Mouse (Mus musculus): ENCODE results near the gene Mgst3. TPM values are rescaled to one million over a fixed set of nuclear protein-coding genes. Genes with fewer than 3 reads are reported as not detected.
"Not testable (repeated sequence)": the region's sequence is repeated elsewhere in the genome, so short reads cannot be mapped to it uniquely, and the experiment has no call there.

The Mgst3 gene
- polyA plus RNA-seq, 1 experiment from 2014 or later, result 72.0 TPM

DNA sequence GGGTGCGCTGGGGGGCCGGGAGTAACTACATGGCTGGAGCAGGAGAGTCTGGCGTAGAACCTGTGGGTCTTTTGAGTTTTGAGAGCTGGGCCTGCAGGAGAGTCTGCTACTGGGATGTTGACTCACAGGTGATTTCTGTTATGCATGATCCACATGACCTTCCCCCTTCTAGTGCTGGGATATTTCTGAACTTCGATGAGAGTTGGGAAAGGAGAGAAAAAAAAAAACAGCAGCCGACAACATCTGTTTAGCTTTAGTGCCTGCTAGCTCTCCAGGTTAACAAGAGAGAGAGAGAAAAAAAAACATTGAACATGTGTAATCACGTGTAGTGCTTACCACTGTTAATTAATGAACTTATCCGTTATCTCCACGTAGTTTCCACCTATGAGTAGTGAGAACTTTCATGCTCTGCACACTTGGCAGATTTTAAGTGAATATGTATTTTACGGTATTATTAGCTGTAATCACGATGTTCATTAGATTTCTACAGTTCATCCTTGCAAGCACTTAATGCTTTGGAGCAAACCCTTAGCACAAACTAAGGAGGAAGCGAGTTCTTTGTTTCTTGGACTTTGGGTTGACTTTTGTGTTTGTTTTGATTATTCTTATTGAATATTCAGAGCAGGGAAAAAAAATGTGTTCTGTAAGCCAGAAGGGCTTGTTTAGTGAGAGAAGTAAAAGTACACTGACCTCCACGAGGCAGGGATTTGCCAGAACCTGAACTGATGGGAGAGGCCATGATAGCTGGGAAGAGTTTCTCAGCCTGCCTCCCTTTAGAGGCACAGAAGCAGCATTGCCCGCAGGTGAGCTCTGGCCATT, 42.8 kb downstream of the Mgst3 start:
- Histone ChIP-seq H3K36me3 (peaks cover 7% of the 10 kb centered on the region; the same call in 1 of the 2 replicates), H3K27ac (no peak overlapping the region), H3K9ac (peak overlapping the region; percentile 72), H3K27me3 (replicated peaks) (no peaks in the 10 kb centered on the region), H3K4me2 (replicated peaks) (peak overlapping the region; percentile 90), H3K4me1 (peaks cover 3% of the 10 kb centered on the region; the same call in 1 of the 2 replicates), H3K4me3 (peak overlapping the region; percentile 69), H3K9me3 (no peaks in the 10 kb centered on the region)
- no peak for ATAC-seq (ENCODE audit: low FRiP score, low read depth)
- 36% methylated on average over 13 of the region's 13 CpGs for WGBS

DNA sequence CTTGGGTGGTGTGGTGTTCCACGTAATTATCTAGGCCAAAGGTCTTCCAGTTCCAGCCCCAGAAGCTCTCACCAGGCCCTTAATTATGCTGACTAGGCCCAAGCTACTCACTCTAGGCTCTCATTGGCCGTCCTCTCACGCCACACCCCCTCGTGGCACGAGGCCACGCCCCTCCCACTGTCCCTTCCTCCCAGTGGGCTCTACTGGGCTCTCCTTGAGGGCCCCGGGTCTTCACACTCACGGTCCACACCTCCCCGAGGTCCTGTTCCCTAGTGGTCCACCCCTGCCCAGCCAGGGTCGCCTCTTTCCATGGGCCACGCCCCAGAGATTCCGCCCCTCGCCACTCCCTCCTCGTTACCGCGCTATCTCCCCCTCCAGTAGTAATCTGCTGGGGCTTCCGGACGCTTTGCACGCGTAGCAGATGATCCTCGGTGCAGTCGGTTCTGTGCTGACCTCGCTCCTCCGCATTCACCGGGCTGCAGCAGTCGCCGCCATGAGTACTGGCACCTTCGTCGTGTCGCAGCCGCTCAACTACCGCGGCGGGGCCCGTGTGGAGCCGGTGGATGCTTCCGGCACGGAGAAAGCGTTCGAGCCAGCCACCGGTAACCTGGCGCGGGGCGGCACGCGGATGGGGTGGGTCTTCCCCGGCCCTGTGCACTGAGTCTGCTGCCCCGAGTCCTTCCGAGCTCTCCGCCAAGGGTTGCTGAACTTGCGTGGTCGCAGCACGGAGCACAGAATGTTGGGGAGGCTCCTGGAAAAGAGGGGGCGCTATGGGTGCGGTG, 43.6 kb downstream of the Mgst3 start, which contains the start of gene Aldh9a1:
TSS of gene Aldh9a1 (plus strand) at position 177 of the 782 bp plus-strand sequence.
- H3K4me2 ChIP-seq (replicated peaks), result peak within 1 kb of the TSS; percentile 90
- peak; percentile 99 for ATAC-seq (ENCODE audit: low FRiP score, low read depth)
- H3K27me3 ChIP-seq (replicated peaks), result no peaks in the 10 kb centered on the region
- no peaks in the 10 kb centered on the region for H3K9me3 ChIP-seq
- WGBS, result under 1% methylated on average over 55 of the region's 55 CpGs
- peak within 1 kb of the TSS; percentile 69 for H3K4me3 ChIP-seq
- no peak within 1 kb of the TSS for H3K27ac ChIP-seq
- peaks cover 3% of the 10 kb centered on the region; the same call in 1 of the 2 replicates for H3K4me1 ChIP-seq
- H3K9ac ChIP-seq, result peak within 1 kb of the TSS; percentile 72
- 0 out of 2 replicates have a peak, but pooled peaks cover 3% of the 10 kb centered on the region for H3K36me3 ChIP-seq

DNA sequence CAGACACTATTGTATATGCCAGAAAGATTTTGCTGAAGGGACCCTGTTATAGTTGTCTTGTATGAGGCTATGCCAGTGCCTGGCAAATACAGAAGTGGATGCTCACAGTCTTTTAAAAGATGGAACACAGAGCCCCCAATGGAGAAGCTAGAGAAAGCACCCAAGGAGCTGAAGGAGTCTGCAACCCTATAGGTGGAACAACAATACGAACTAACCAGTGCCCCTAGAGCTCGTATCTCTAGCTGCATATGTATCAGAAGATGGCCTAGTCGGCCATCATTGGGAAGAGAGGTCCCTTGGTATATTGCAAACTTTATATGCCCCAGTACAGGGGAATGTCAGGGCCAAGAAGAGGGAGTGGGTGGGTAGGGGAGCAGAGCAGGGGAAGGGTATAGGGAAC, 44.4 kb downstream of the Mgst3 start:
- H3K4me1 ChIP-seq; H3K36me3 ChIP-seq; H3K9ac ChIP-seq; ATAC-seq (ENCODE audit: low FRiP score, low read depth); H3K27ac ChIP-seq; H3K4me2 ChIP-seq (replicated peaks); H3K27me3 ChIP-seq (replicated peaks); H3K4me3 ChIP-seq; H3K9me3 ChIP-seq: not testable (repeated sequence)
- WGBS, result 61% methylated on average over 3 of the region's 3 CpGs

DNA sequence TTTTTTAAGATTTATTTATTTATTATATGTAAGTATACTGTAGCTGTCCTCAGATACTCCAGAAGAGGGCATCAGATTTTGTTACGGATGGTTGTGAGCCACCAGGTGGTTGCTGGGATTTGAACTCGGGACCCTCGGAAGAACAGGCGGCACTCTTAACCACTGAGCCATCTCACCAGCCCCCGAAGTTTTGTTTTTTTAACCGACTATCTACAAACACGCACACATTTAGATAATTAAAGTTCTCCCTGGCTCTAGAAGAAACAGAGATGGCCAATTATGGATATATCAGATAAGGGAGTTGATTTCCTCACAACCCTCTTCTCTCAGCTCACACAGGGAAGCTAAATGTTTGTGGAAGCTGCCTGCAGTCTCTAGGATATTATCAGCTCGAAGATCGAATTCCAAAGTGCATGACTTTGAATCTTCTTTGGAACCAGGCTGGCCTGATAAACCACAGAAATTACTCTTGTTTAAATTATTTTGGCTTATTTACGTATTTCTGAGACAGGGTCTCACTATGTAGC, 47.6 kb downstream of the Mgst3 start:
- H3K9me3 ChIP-seq; ATAC-seq (ENCODE audit: low FRiP score, low read depth); H3K9ac ChIP-seq; H3K4me3 ChIP-seq; H3K27me3 ChIP-seq (replicated peaks); H3K4me2 ChIP-seq (replicated peaks); H3K27ac ChIP-seq; H3K36me3 ChIP-seq; H3K4me1 ChIP-seq: not testable (repeated sequence)
- WGBS, result 94% methylated on average over 10 of the region's 10 CpGs

DNA sequence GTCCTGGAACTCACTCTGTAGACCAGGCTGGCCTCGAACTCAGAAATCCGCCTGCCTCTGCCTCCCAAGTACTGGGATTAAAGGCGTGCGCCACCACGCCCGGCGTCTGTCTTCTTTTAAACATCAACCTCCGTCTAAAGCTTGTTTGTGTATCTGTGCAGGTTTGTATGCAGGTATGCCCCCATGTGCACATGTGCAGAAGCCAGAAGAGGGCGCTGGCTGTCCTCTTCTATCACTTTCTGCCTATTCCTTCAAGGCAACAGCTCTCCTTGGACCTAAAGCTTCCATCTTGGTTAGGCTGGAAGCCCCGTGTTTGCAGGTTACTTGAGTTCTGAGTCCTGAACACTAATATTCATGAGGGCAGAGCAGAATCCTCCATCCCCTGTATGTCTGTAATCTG, 50.8 kb downstream of the Mgst3 start:
- WGBS, result 91% methylated on average over 10 of the region's 10 CpGs
- no peak overlapping the region for H3K9ac ChIP-seq
- H3K9me3 ChIP-seq, result no peaks in the 10 kb centered on the region
- no peak for ATAC-seq (ENCODE audit: low FRiP score, low read depth)
- no peak overlapping the region for H3K27ac ChIP-seq
- no peaks in the 10 kb centered on the region for H3K4me1 ChIP-seq
- H3K4me2 ChIP-seq (replicated peaks), result no peak overlapping the region
- H3K27me3 ChIP-seq (replicated peaks), result peaks cover 7% of the 10 kb centered on the region
- H3K36me3 ChIP-seq, result no peaks in the 10 kb centered on the region
- H3K4me3 ChIP-seq, result no peak overlapping the region

DNA sequence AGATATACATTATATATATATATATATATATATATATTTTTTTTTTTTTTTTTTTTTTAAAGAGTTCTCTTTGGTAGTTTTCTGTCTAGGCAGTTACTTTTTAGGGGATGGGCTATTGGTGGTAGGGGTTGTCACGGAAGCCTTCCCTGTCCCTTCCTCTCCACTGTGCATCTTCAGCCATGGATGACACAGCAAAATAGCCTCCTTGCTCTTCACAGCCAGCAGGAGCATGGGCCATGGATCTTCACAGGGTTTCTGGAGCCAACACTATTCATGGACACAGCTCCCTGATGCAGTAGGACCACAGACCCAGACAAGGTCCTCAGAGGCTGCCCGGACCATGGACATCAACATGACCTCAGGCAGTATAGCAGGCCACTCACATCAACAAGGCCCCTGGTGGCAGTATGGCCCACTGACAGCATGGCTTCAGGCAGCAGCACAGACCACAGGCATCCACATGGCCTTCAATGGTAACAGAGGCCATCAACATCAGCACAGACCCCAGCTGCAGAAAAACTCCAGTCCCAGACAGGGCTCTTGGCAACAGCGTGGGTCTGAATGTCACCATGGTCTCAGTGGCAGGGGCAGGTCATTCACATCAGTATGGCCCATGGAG, 52.6 kb downstream of the Mgst3 start:
- Histone ChIP-seq H3K27ac (no peak overlapping the region), H3K9ac (no peak overlapping the region), H3K4me1 (no peaks in the 10 kb centered on the region), H3K9me3 (no peaks in the 10 kb centered on the region), H3K36me3 (no peaks in the 10 kb centered on the region), H3K4me2 (replicated peaks) (no peak overlapping the region), H3K27me3 (replicated peaks) (peaks cover 7% of the 10 kb centered on the region), H3K4me3 (no peak overlapping the region)
- ATAC-seq (ENCODE audit: low FRiP score, low read depth), result peak; percentile 21; the same call in 1 of the 2 replicates
- 94% methylated on average over 3 of the region's 3 CpGs for WGBS

DNA sequence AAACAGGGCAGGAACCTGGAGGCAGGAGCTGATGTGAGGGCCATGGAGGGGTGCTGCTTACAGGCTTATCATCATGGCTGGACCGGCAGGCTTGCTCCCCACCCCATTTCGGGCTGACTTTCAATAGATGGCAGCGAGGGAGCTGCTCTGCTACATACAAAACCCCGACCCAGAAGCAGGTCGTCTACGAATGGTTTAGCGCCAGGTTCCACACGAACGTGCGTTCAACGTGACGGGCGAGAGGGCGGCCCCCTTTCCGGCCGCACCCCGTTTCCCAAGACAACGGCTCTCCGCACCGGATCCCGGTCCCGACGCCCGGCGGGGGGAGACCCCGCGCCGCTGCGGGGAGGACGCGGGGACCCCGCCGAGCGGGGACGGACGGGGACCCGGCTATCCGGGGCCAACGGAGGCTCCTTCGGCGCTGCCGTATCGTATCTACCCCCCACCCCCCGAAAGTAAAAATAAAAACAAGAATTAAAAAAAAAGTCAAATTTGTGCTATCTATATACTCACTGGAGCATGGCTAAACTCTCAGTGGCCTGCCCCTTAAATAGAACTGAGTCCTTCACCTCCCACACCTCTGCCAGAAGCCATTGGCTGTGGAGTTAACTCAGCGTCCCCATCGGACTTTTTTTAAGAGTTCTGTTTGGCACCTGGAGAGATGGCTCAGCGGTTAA, 53.4 kb downstream of the Mgst3 start:
- H3K36me3 ChIP-seq, result no peaks in the 10 kb centered on the region
- peak overlapping the region; percentile 38; the same call in 1 of the 2 replicates for H3K9ac ChIP-seq
- H3K4me2 ChIP-seq (replicated peaks), result peak overlapping the region; percentile 75
- no peak; the same call in 1 of the 2 replicates for ATAC-seq (ENCODE audit: low FRiP score, low read depth)
- H3K27ac ChIP-seq, result no peak overlapping the region
- no peaks in the 10 kb centered on the region for H3K4me1 ChIP-seq
- peak overlapping the region; percentile 43 for H3K4me3 ChIP-seq
- no peaks in the 10 kb centered on the region for H3K9me3 ChIP-seq
- H3K27me3 ChIP-seq (replicated peaks), result peaks cover 7% of the 10 kb centered on the region
- 2% methylated on average over 47 of the region's 47 CpGs for WGBS

DNA sequence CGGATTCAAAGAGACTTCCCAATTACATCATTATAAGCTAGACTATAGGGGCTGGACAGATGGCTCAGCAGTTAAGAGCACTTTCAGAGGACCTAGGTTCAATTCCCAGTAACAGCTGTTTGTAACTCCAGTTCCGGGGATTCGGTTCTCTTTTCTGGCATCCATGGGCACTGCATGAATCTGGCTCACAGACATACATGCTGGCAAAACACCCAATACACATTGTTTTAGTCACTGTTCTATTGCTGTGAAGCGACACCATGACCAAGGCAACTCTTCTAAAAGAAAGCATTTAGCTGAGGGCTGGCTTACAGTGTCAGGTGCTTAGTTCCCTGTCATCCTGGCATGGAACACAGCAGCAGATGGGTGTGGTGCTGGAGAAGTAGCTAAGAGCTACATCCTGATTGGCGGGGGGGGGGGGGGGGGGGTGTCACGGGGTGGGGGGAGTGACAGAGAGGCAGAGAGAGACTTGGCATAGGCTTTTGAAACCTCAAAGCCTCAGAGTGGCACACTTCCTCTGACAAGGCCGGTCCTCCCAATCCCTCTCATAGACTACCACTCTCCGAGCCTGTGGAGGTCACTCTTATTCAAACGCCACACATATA, 54.4 kb downstream of the Mgst3 start:
- H3K4me1 ChIP-seq, result no peaks in the 10 kb centered on the region
- ATAC-seq (ENCODE audit: low FRiP score, low read depth), result no peak
- no peak overlapping the region for H3K27ac ChIP-seq
- H3K4me3 ChIP-seq, result no peak overlapping the region
- no peaks in the 10 kb centered on the region for H3K9me3 ChIP-seq
- H3K27me3 ChIP-seq (replicated peaks), result peaks cover 7% of the 10 kb centered on the region
- no peak overlapping the region for H3K9ac ChIP-seq
- WGBS, result 82% methylated on average over 7 of the region's 9 CpGs
- H3K36me3 ChIP-seq, result no peaks in the 10 kb centered on the region
- no peak overlapping the region; the same call in 1 of the 2 replicates for H3K4me2 ChIP-seq (replicated peaks)

DNA sequence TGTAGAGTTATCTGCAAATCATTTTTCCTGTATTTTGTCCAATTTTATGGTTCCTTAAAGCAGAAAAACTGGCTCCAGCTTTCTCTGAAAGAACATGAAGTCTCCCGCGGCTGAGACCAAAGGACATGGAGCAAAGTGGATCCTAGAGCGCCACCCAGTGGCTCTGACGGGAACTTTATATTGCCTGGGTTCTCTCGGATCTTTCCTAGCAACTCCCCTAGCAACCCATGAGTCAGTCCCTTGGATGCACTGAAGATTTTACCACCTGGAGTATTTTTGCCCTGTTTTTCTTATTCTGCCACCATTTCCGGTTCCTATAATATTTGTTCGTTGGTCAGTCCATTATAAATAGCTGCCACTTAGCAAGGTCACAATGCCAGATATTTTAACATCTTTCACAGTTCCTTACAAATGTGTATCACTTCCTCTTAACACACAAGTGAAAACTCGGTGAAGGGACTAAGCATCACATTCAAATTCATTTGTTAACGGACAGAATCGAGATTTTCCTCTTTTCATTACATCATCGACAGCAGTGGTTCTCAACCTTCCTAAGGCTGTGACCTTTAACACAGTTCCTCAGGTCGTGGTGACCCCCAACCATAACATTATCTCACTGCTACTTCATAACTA, 56.1 kb downstream of the Mgst3 start:
- Histone ChIP-seq H3K9me3 (no peaks in the 10 kb centered on the region), H3K27ac (no peak overlapping the region), H3K27me3 (replicated peaks) (peaks cover 7% of the 10 kb centered on the region), H3K4me1 (no peaks in the 10 kb centered on the region), H3K9ac (no peak overlapping the region), H3K36me3 (peaks cover 2% of the 10 kb centered on the region; the same call in 1 of the 2 replicates), H3K4me3 (no peak overlapping the region), H3K4me2 (replicated peaks) (no peak overlapping the region)
- 24% methylated on average over 12 of the region's 12 CpGs for WGBS
- ATAC-seq (ENCODE audit: low FRiP score, low read depth), result peak; percentile 43; the same call in 1 of the 2 replicates

DNA sequence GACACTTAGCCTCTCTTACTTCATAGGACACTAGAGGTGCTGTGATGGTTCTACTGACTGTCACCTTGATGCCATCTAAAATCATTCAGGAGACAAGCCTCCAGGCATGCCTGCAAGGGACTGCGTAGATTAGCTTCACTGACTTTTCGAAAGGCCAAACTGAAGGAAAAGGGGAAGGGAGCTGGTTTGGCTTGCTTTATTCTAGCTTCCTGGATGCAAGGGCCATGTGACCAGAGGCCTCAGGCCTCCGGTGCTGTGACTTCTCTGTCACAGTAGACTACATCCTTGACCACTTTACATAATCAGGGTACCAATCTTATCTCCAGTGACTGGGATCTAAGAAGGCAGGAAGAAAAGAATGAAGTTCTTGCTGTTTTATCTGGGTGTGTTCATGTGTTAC, 57.2 kb downstream of the Mgst3 start:
- no peak overlapping the region for H3K9ac ChIP-seq
- no peak for ATAC-seq (ENCODE audit: low FRiP score, low read depth)
- H3K9me3 ChIP-seq, result no peaks in the 10 kb centered on the region
- 92% methylated on average over 3 of the region's 3 CpGs for WGBS
- peaks cover 5% of the 10 kb centered on the region for H3K27me3 ChIP-seq (replicated peaks)
- H3K4me2 ChIP-seq (replicated peaks), result no peak overlapping the region
- H3K4me3 ChIP-seq, result no peak overlapping the region
- no peaks in the 10 kb centered on the region for H3K4me1 ChIP-seq
- H3K36me3 ChIP-seq, result peaks cover 11% of the 10 kb centered on the region; the same call in 1 of the 2 replicates
- H3K27ac ChIP-seq, result no peak overlapping the region

DNA sequence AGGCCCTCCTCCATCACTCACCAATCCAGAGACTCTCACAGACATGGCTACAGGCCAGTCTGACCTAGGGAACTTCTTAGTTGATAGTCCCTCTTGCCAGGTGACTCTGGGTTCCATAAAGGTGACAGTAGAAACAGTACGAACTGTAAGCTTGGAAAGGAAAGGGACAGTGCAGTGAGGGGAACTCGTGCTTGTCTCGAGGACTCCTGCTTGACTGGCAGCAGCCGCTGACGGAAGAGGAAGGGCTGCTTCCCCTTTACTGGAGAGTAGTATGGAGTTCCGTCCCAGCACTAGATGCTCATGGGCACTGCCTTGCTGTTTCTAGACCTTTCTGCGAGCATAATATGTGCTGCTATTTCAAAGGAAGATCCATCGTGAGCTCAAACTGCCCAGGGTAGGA, 62.5 kb downstream of the Mgst3 start:
- Histone ChIP-seq H3K9ac (no peak overlapping the region), H3K4me3 (no peak overlapping the region), H3K27me3 (replicated peaks) (no peaks in the 10 kb centered on the region), H3K27ac (no peak overlapping the region), H3K4me2 (replicated peaks) (no peak overlapping the region), H3K4me1 (no peaks in the 10 kb centered on the region), H3K9me3 (no peaks in the 10 kb centered on the region), H3K36me3 (peaks cover 47% of the 10 kb centered on the region)
- 91% methylated on average over 8 of the region's 8 CpGs for WGBS
- no peak for ATAC-seq (ENCODE audit: low FRiP score, low read depth)
